Mouse (Mus musculus) G1E (cell line): ENCODE data around the gene Pagr1b. TPM values are rescaled to one million over a fixed set of nuclear protein-coding genes. Genes with fewer than 3 reads are reported as not detected.

ENCODE experiments used
- ATAC-seq: 2 replicates; pipeline ENCODE4 v1.8.0; 2016; ENCODE audit warnings: mild to moderate bottlenecking; ENCODE audit not compliant: insufficient number of reproducible peaks, poor library complexity, low FRiP score, severe bottlenecking; ENCODE audit errors: extremely low read depth
- DNase-seq: peaks from one replicate; pipeline ENCODE4 v3.0.0; 2012; ENCODE audit warnings: low spot score
- H3K27me3 ChIP-seq: 2 replicates; pipeline ENCODE4 v1.6.1; 2012; ENCODE audit warnings: mild to moderate bottlenecking, low read length, inconsistent platforms; ENCODE audit not compliant: insufficient read depth
- H3K36me3 ChIP-seq: replicated peaks from 2 replicates; pipeline ENCODE3; 2012; ENCODE audit warnings: mild to moderate bottlenecking, inconsistent platforms
- H3K4me1 ChIP-seq: 2 replicates; pipeline ENCODE4 v1.6.1; 2012; ENCODE audit warnings: low read depth, low read length, inconsistent platforms, mixed read lengths; ENCODE audit not compliant: insufficient read depth
- H3K4me3 ChIP-seq: 2 replicates; pipeline ENCODE4 v1.5.1; 2012; ENCODE audit warnings: low read depth, mild to moderate bottlenecking, inconsistent platforms, low read length, moderate library complexity, mixed read lengths
- H3K9me3 ChIP-seq: replicated peaks from 2 replicates; pipeline ENCODE4 v1.6.1; 2012; ENCODE audit warnings: inconsistent platforms
- CTCF ChIP-seq: IDR thresholded peaks from 2 replicates; pipeline ENCODE4 v1.5.1; 2012; ENCODE audit warnings: low read depth, low read length, inconsistent platforms, mixed read lengths
- GATA1 ChIP-seq: IDR thresholded peaks from 2 replicates; pipeline ENCODE4 v1.6.1; 2012; ENCODE audit warnings: borderline replicate concordance, low read length, inconsistent platforms, mixed read lengths
- GATA2 ChIP-seq: IDR thresholded peaks from 2 replicates; pipeline ENCODE4 v1.6.1; 2012; ENCODE audit warnings: low read depth, low read length, inconsistent platforms, borderline replicate concordance
- POLR2AphosphoS5 ChIP-seq: IDR thresholded peaks from 2 replicates; pipeline ENCODE4 v1.6.1; 2012; ENCODE audit warnings: low read depth, low read length, inconsistent platforms; ENCODE audit not compliant: insufficient replicate concordance
- TAL1 ChIP-seq: conservative IDR thresholded peaks from 2 replicates; pipeline ENCODE4 v1.6.1; 2012; ENCODE audit warnings: low read depth, low read length, inconsistent platforms, mixed read lengths
- polyA plus RNA-seq: library from polyadenylated mRNA; stranded (reverse); fragments of >175 nt; gene quantifications from 2 replicates; pipeline ENCODE4 v1.2.3, GENCODE M21; 2012
- total RNA-seq, 2 experiments: library from RNA; stranded (forward) in 1 of 2; stranded (reverse) in 1 of 2; fragments of 200-1000 nt in 1 of 2; fragments of >200 nt in 1 of 2; fragmentation: Nextera tagmentation in 1 of 2; gene quantifications; 2 replicates each; pipeline ENCODE4 v1.2.3; 2014 to 2017

The Pagr1b gene
- total and polyA plus RNA-seq, 3 experiments, result 4.6 TPM; not detected in 2

GRCm38 (mm10) chr7:127011051-127011450 is 5.2 kb downstream of the Pagr1b start:
- ATAC-seq, result no peak
- no peak overlapping the region for H3K4me3 ChIP-seq
- no peaks in the 10 kb centered on the region for H3K27me3 ChIP-seq
- no peak for DNase-seq
- H3K4me1 ChIP-seq, result peaks cover 87% of the 10 kb centered on the region
- H3K9me3 ChIP-seq, result no peaks in the 10 kb centered on the region
- H3K36me3 ChIP-seq, result peaks cover 71% of the 10 kb centered on the region
- TF ChIP-seq GATA1 (no peak), TAL1 (no peak)

- TF ChIP-seq POLR2AphosphoS5, result no peak
- TF ChIP-seq TAL1, result no peak
- TF ChIP-seq GATA1, result no peak
- no peak for TF ChIP-seq GATA2
- no peak for TF ChIP-seq CTCF
- Histone ChIP-seq H3K9me3 (no peaks in the 10 kb centered on the region), H3K36me3 (peaks cover 58% of the 10 kb centered on the region), H3K4me1 (peaks cover 75% of the 10 kb centered on the region), H3K27me3 (no peaks in the 10 kb centered on the region), H3K4me3 (peak overlapping the region; percentile 0; the same call in 1 of the 2 replicates)
- ATAC-seq (no peak), DNase-seq (no peak)
Observed at GRCm38 (mm10) chr7:127009307-127010085, 6.8 kb downstream of the Pagr1b start.

- Histone ChIP-seq H3K4me1 (peaks cover 66% of the 10 kb centered on the region), H3K27me3 (no peaks in the 10 kb centered on the region), H3K9me3 (no peaks in the 10 kb centered on the region), H3K4me3 (peak overlapping the region; percentile 42; the same call in 1 of the 2 replicates), H3K36me3 (peaks cover 47% of the 10 kb centered on the region)
- ATAC-seq, result peak; percentile 95
- peak; percentile 86 for DNase-seq
- TF ChIP-seq CTCF (no peak), POLR2AphosphoS5 (no peak), TAL1 (no peak), GATA1 (no peak), GATA2 (no peak)
Observed at GRCm38 (mm10) chr7:127008239-127009019, 7.9 kb downstream of the Pagr1b start.

- ATAC-seq (no peak), DNase-seq (no peak)
- Histone ChIP-seq H3K36me3 (peaks cover 38% of the 10 kb centered on the region), H3K4me3 (no peak overlapping the region), H3K9me3 (no peaks in the 10 kb centered on the region), H3K27me3 (no peaks in the 10 kb centered on the region), H3K4me1 (peaks cover 61% of the 10 kb centered on the region)
- TF ChIP-seq GATA1 (no peak), GATA2 (no peak), CTCF (no peak), TAL1 (no peak), POLR2AphosphoS5 (no peak)
Observed at GRCm38 (mm10) chr7:127007313-127008024, 8.8 kb downstream of the Pagr1b start.

- ATAC-seq, result no peak
- DNase-seq, result no peak
- H3K9me3 ChIP-seq, result no peaks in the 10 kb centered on the region
- TF ChIP-seq POLR2AphosphoS5, result no peak
- peaks cover 31% of the 10 kb centered on the region for H3K36me3 ChIP-seq
- H3K4me1 ChIP-seq, result peaks cover 35% of the 10 kb centered on the region
- no peaks in the 10 kb centered on the region for H3K27me3 ChIP-seq
- no peak overlapping the region for H3K4me3 ChIP-seq
Observed at GRCm38 (mm10) chr7:127004122-127004875, 12.0 kb downstream of the Pagr1b start.
